Mouse (Mus musculus) megakaryocyte, adult 5-6 weeks (primary cell): Measurements from ENCODE around the gene Usp46. TPM values are rescaled to one million over a fixed set of nuclear protein-coding genes. Genes with fewer than 3 reads are reported as not detected.
"Not testable (repeated sequence)": the region's sequence is repeated elsewhere in the genome, so short reads cannot be mapped to it uniquely, and the experiment has no call there.

Experiments used
- ATAC-seq: 2 replicates; pipeline ENCODE4 v1.8.0; 2016; ENCODE audit warnings: mild to moderate bottlenecking, inconsistent platforms; ENCODE audit not compliant: poor library complexity, severe bottlenecking
- total RNA-seq, 2 experiments: library from RNA; stranded (forward) in 1 of 2; stranded (reverse) in 1 of 2; fragments of 153-499, 151-499 nt in 1 of 2; fragments of 221-1000, 200-1000 nt in 1 of 2; gene quantifications; 2 replicates each; pipeline versions ENCODE4 v1.2.3 to v1.2.4; 2015 to 2017

The Usp46 gene
- total RNA-seq, 2 experiments from 2014 or later = 7.3 to 9.3 TPM

GRCm38 (mm10) chr5:74070564-74070963 lies 2.3 kb upstream of the Usp46 start:
- not testable (repeated sequence) for ATAC-seq

GRCm38 (mm10) chr5:74068714-74069321 lies 587 bp upstream of the Usp46 start:
- peak; percentile 20 for ATAC-seq

GRCm38 (mm10) chr5:74067346-74067745 lies 885 bp downstream of the Usp46 start:
- no peak for ATAC-seq

- ATAC-seq = peak; percentile 6; the same call in 1 of the 2 replicates
These were observed 1.7 kb downstream of the Usp46 start for GRCm38 (mm10) chr5:74066416-74067115.

GRCm38 (mm10) chr5:74065565-74066275 lies 2.5 kb downstream of the Usp46 start:
- no peak for ATAC-seq

- no peak for ATAC-seq
These were observed 3.4 kb downstream of the Usp46 start for GRCm38 (mm10) chr5:74064844-74065243.

- no peak for ATAC-seq
These were observed 4.9 kb downstream of the Usp46 start for GRCm38 (mm10) chr5:74063226-74063747.

GRCm38 (mm10) chr5:74062266-74062665 lies 6.0 kb downstream of the Usp46 start:
- ATAC-seq = no peak

- no peak for ATAC-seq
These were observed 6.7 kb downstream of the Usp46 start for GRCm38 (mm10) chr5:74061408-74062047.

GRCm38 (mm10) chr5:74052171-74052909 lies 15.9 kb downstream of the Usp46 start:
- ATAC-seq = no peak

GRCm38 (mm10) chr5:74051394-74052170 lies 16.6 kb downstream of the Usp46 start:
- no peak for ATAC-seq

GRCm38 (mm10) chr5:74050903-74051302 lies 17.3 kb downstream of the Usp46 start:
- ATAC-seq = no peak; the same call in 1 of the 2 replicates

- ATAC-seq = no peak
These were observed 19.3 kb downstream of the Usp46 start for GRCm38 (mm10) chr5:74048846-74049495.

GRCm38 (mm10) chr5:74044591-74044990 lies 23.6 kb downstream of the Usp46 start:
- no peak for ATAC-seq

- ATAC-seq = no peak
These were observed 25.4 kb downstream of the Usp46 start for GRCm38 (mm10) chr5:74042796-74043340.

- ATAC-seq = no peak
These were observed 27.7 kb downstream of the Usp46 start for GRCm38 (mm10) chr5:74040541-74040940.

- no peak for ATAC-seq
These were observed 32.8 kb downstream of the Usp46 start for GRCm38 (mm10) chr5:74035454-74035853.

- ATAC-seq = no peak
These were observed 34.1 kb downstream of the Usp46 start for GRCm38 (mm10) chr5:74034177-74034576.

- no peak for ATAC-seq
These were observed 38.4 kb downstream of the Usp46 start for GRCm38 (mm10) chr5:74029787-74030186.
